Mouse (Mus musculus) MEL-GATA-1-ER (cell line): Measurements from ENCODE around the gene P4hb.

Source experiments
- DNase-seq: peaks from one replicate; pipeline ENCODE4 v3.0.0-alpha.2; 2012; ENCODE audit warnings: low read depth; ENCODE audit errors: extremely low read depth

The P4hb gene

GRCm38 (mm10) chr11:120510375-120511030 lies 62.5 kb downstream of the P4hb start:
- DNase-seq: peak; percentile 76
